Mouse (Mus musculus) liver, embryonic 12.5 days (tissue): ENCODE data around the gene Slc26a11. TPM values are rescaled to one million over a fixed set of nuclear protein-coding genes. Genes with fewer than 3 reads are reported as not detected.

Experiments
- ATAC-seq: fragments of 200-750 bp; cut with Nextera tagmentation; 2 replicates; pipeline ENCODE4 v1.8.0; 2017; ENCODE audit warnings: moderate number of reproducible peaks, mild to moderate bottlenecking, moderate library complexity
- H3K27ac ChIP-seq: fragments of 300-500 bp; sonication (generic); 2 replicates; pipeline ENCODE4 v1.5.1; 2016; ENCODE audit warnings: mild to moderate bottlenecking
- H3K27me3 ChIP-seq: fragments of 300-500 bp; sonication (generic); replicated peaks from 2 replicates; pipeline ENCODE4 v1.6.1; 2016; ENCODE audit warnings: mild to moderate bottlenecking, moderate library complexity
- H3K36me3 ChIP-seq: fragments of 300-500 bp; sonication (generic); 2 replicates; pipeline ENCODE4 v1.6.1; 2016; ENCODE audit warnings: mild to moderate bottlenecking, moderate library complexity
- H3K4me1 ChIP-seq: fragments of 300-500 bp; sonication (generic); 2 replicates; pipeline ENCODE4 v1.6.1; 2016
- H3K4me2 ChIP-seq: fragments of 300-500 bp; sonication (generic); 2 replicates; pipeline ENCODE4 v1.6.1; 2016; ENCODE audit warnings: mild to moderate bottlenecking, moderate library complexity
- H3K4me3 ChIP-seq: fragments of 300-500 bp; sonication (generic); 2 replicates; pipeline ENCODE4 v1.5.1; 2016; ENCODE audit warnings: mild to moderate bottlenecking, moderate library complexity
- H3K9ac ChIP-seq: fragments of 300-500 bp; sonication (generic); 2 replicates; pipeline ENCODE4 v1.6.1; 2016; ENCODE audit warnings: mild to moderate bottlenecking, moderate library complexity
- H3K9me3 ChIP-seq: fragments of 300-500 bp; sonication (generic); replicated peaks from 2 replicates; pipeline ENCODE4 v1.6.1; 2016; ENCODE audit warnings: mild to moderate bottlenecking, moderate library complexity
- WGBS: fragments of 180-500 bp; shearing (Covaris S2); methylation state at CpG from one replicate; pipeline ENCODE4 v1.1.7; 2016; ENCODE audit not compliant: insufficient replicate concordance; 5-methylcytosine and 5-hydroxymethylcytosine counted together
- microRNA counts: library from miRNA; unstranded; fragments of <30 nt; microRNA quantifications from one replicate; lab custom pipeline; 2017
- microRNA-seq: library from miRNA; unstranded; fragments of <30 nt; microRNA quantifications from one replicate; pipeline ENCODE4, GENCODE M21; 2017
- polyA plus RNA-seq: library from polyadenylated mRNA; unstranded; fragments of >200 nt; fragmentation: Nextera tagmentation; extraction: Ambion mirVana; gene quantifications from 2 replicates; pipeline ENCODE4 v1.2.1, GENCODE M21; 2016

Gene Slc26a11
- polyA plus RNA-seq, 1 experiment from 2014 or later = 2.6 TPM

DNA sequence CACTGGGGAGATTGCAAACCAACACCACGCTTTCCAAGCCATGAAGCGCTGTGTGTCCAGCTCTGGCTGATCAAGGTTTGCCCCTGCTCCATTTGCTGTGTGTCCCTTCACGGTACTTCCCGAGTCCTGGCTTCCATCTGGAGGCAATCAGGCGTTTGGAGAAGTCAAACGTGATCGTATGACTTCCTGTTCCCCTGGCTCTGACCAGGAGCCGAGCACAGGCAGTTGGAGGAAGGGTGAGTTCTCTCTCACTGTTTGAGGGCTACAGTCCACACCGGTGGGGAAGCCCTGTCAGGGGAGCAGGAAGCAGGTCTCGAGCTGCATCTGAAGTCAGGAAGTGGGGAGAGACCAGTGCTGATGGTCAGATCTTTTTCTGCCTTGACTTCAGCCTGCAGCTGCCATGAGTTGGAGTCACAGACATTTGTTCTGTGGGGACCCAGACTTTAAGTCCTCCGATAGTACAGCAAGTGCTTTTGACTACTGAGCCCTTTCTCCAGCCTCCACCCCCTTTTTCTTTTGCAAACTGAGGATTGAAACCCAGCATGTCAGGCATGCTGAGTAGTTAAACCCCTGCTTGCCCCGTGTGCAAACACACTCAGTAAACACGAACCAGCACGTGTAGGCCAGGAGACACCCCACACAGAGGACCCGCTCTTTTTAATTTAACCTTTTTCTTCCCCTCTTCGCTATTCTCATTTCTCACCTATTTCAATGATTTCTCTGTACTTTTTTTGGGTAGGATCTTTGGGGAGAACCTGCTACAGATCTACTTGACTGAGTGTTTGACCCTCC lies 64.2 kb downstream of the Slc26a11 start:
- no peaks in the 10 kb centered on the region for H3K27me3 ChIP-seq
- H3K4me2 ChIP-seq = no peak overlapping the region
- peaks cover 13% of the 10 kb centered on the region for H3K4me1 ChIP-seq
- no peak for ATAC-seq
- H3K9ac ChIP-seq = no peak overlapping the region
- no peaks in the 10 kb centered on the region for H3K9me3 ChIP-seq
- H3K4me3 ChIP-seq = no peak overlapping the region
- WGBS = 33% methylated on average over 16 of the region's 16 CpGs
- peaks cover 78% of the 10 kb centered on the region for H3K36me3 ChIP-seq
- H3K27ac ChIP-seq = 0 out of 2 replicates have a peak overlapping the region, but pooled peaks have one; percentile 16

DNA sequence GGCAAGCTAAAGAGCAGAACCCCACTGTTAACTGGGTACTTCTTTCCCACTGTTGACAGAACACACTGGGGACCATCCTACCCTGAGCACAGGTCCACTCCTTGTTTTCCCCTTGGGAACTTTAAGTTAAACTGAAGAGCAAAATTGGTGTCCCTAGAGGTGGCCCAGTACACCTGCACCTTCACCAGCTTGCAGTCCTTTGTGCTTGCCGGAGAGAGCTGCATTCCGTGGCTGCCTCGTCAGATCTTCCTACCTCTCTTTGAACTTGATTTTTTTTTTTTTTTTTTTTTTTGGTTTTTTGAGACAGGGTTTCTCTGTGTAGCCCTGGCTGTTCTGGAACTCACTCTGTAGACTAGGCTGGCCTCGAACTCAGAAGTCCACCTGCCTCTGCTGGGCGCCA lies 65.1 kb downstream of the Slc26a11 start:
- Histone ChIP-seq H3K27me3 (no peaks in the 10 kb centered on the region), H3K4me2 (no peak overlapping the region), H3K36me3 (peaks cover 78% of the 10 kb centered on the region), H3K9ac (no peak overlapping the region), H3K9me3 (no peaks in the 10 kb centered on the region), H3K27ac (no peak overlapping the region), H3K4me1 (peaks cover 13% of the 10 kb centered on the region), H3K4me3 (no peak overlapping the region)
- ATAC-seq = no peak
- WGBS = 84% methylated on average over 5 of the region's 5 CpGs

DNA sequence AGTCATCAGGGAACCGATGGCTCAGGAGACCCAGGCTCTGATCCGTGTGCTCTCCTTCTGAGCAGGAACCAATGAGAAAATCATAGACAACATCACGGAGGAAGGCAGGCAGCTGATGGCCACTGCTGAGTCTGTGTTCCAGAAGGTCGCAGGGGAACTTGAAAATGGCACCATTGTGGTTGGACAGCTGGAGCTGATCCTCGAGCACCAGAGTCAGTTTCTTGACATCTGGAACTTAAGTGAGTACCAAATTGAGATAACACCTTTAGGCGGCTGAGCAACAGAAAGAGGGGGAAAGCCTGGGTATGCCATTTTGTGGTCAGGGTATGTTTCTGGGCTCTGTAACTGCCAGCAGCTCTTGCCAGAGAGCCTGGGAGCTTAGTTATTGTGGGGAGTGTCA lies 72.1 kb downstream of the Slc26a11 start:
- H3K27me3 ChIP-seq = no peaks in the 10 kb centered on the region
- H3K9ac ChIP-seq = no peak overlapping the region
- H3K9me3 ChIP-seq = no peaks in the 10 kb centered on the region
- no peak overlapping the region for H3K4me3 ChIP-seq
- peaks cover 37% of the 10 kb centered on the region for H3K4me1 ChIP-seq
- H3K4me2 ChIP-seq = no peak overlapping the region
- no peak for ATAC-seq
- 66% methylated on average over 6 of the region's 6 CpGs for WGBS
- H3K27ac ChIP-seq = no peak overlapping the region
- peaks cover 73% of the 10 kb centered on the region for H3K36me3 ChIP-seq

DNA sequence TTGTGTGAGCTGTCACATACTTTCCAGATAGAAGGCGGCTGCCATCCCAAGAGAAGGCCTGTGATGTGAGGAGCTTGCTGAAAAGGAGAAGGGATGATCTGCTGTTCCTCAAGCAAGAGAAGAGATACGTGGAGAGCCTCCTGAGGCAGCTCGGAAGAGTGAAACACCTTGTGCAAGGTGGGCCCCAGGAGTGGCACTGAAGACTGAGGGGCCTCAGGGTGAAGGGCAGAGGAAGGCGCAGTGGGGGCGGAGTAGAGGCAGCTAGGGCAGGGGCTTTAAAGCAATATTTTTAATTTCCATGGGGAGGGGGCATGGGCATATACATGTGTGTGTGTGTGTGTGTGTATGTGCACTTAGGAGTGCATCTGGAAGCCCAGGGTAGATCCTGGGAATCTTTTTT lies 72.6 kb downstream of the Slc26a11 start:
- WGBS = 82% methylated on average over 5 of the region's 5 CpGs
- Histone ChIP-seq H3K27ac (peak overlapping the region; percentile 7; the same call in 1 of the 2 replicates), H3K4me3 (no peak overlapping the region), H3K4me1 (peaks cover 42% of the 10 kb centered on the region), H3K4me2 (peak overlapping the region; percentile 58), H3K9me3 (no peaks in the 10 kb centered on the region), H3K9ac (peak overlapping the region; percentile 20; the same call in 1 of the 2 replicates), H3K27me3 (no peaks in the 10 kb centered on the region), H3K36me3 (peaks cover 73% of the 10 kb centered on the region)
- no peak; the same call in 1 of the 2 replicates for ATAC-seq

DNA sequence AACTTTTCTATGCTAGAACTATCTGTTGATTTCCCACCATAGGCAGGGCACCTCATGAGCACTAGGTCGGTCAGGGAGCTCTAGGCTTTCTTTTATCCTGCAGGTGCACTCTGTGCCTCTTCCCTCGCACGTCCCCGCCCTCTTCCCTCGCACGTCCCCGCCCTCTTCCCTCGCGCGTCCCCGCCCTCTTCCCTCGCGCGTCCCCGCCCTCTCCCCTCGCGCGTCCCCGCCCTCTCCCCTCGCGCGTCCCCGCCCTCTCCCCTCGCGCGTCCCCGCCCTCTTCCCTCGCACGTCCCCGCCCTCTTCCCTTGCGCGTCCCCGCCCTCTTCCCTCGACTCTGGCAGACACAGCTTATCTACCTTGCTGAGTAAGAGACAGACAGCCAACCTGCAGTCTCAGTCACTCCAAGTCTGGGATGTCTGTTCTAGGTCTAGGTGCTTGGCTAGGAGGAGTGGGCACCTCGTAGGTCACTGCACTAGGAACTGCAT lies 73.3 kb downstream of the Slc26a11 start:
- Histone ChIP-seq H3K4me3 (peak overlapping the region; percentile 12; the same call in 1 of the 2 replicates), H3K36me3 (peaks cover 73% of the 10 kb centered on the region), H3K27me3 (no peaks in the 10 kb centered on the region), H3K4me2 (peak overlapping the region; percentile 58), H3K4me1 (peaks cover 49% of the 10 kb centered on the region), H3K27ac (peak overlapping the region; percentile 62; the same call in 1 of the 2 replicates), H3K9me3 (no peaks in the 10 kb centered on the region), H3K9ac (no peak overlapping the region)
- WGBS = 2% methylated on average over 24 of the region's 35 CpGs
- peak; percentile 84 for ATAC-seq

MicroRNAs within 50 kb of the gene (microRNA counts, 519-probe panel; counts per million panel counts)
- 582 counts per million, percentile 70 among the panel's probes with 10 or more counts for microRNA mmu-miR-1932 (lab: Ali Mortazavi, UCI)

Small RNAs within 50 kb of the gene (microRNA-seq; reads per million reads assigned to microRNA genes)
- gene Mir1932 = 1.8 reads per million

Other genes with a start within 250 kb of the Slc26a11 start
- gene Tbc1d16, start 127.1 kb upstream of the Slc26a11 start, polyA plus RNA-seq = 1.8 and 2.0 TPM in 2 replicates
- gene Ccdc40, start 127.0 kb upstream of the Slc26a11 start, polyA plus RNA-seq = 1.8 and 2.4 TPM in 2 replicates
- gene Gaa, start 87.7 kb upstream of the Slc26a11 start, polyA plus RNA-seq = 26.4 and 27.3 TPM in 2 replicates
- gene Eif4a3, start 55.5 kb upstream of the Slc26a11 start, polyA plus RNA-seq = 247 and 262 TPM in 2 replicates
- gene Card14, start 47.8 kb upstream of the Slc26a11 start, polyA plus RNA-seq = 0.23 and 0.26 TPM in 2 replicates
- 3.0 and 3.3 TPM in 2 replicates for gene Sgsh, start within 50 bp of the Slc26a11 start, polyA plus RNA-seq
- gene Rnf213, start 37.5 kb downstream of the Slc26a11 start, polyA plus RNA-seq = 4.0 and 4.6 TPM in 2 replicates
- 7.9 and 10.5 TPM in 2 replicates for gene Endov, start 135.8 kb downstream of the Slc26a11 start, polyA plus RNA-seq
- 0.04 and 0.06 TPM in 2 replicates for gene Nptx1, start 192.2 kb downstream of the Slc26a11 start, polyA plus RNA-seq
- gene Rptor, start 247.3 kb downstream of the Slc26a11 start, polyA plus RNA-seq = 11.3 and 12.5 TPM in 2 replicates